Mouse (Mus musculus): ENCODE measurements around the gene Nup210l.

- TF ChIP-seq CTCF (conservative IDR thresholded peaks at IDR 0.05; ENCODE audit: low read length) (no peak), POU5F1 (IDR thresholded peaks at IDR 0.05; ENCODE audit: borderline replicate concordance, low read length) (no peak)
Measured at GRCm38 (mm10) chr3:90115526-90115925, 11.6 kb downstream of the Nup210l start.

Data from E14TG2a.4 (cell line).